Mouse (Mus musculus) forebrain, embryonic 11.5 days (tissue): Measurements from ENCODE around the gene Syt6. TPM values are rescaled to one million over a fixed set of nuclear protein-coding genes. Genes with fewer than 3 reads are reported as not detected.

ENCODE experiments used
- ATAC-seq: fragments of 200-750 bp; cut with Nextera tagmentation; replicated peaks from 2 replicates; pipeline ENCODE4 v1.8.0; 2017; ENCODE audit warnings: moderate TSS enrichment; ENCODE audit not compliant: low FRiP score
- DNase-seq: peaks from one replicate; pipeline ENCODE4 v3.0.0-alpha.2; 2017; ENCODE audit warnings: low spot score
- H3K27ac ChIP-seq: fragments of 300-500 bp; sonication (generic); 2 replicates; pipeline ENCODE4 v1.5.1; 2014; ENCODE audit warnings: low read depth, low read length
- H3K27me3 ChIP-seq: fragments of 300-500 bp; sonication (generic); 2 replicates; pipeline ENCODE4 v1.6.1; 2014; ENCODE audit warnings: mild to moderate bottlenecking, low read length, mixed read lengths; ENCODE audit not compliant: control insufficient read depth, insufficient read depth
- H3K36me3 ChIP-seq: fragments of 300-500 bp; sonication (generic); 2 replicates; pipeline ENCODE4 v1.6.1; 2014; ENCODE audit warnings: mild to moderate bottlenecking, low read length, moderate library complexity, mixed read lengths; ENCODE audit not compliant: control insufficient read depth, insufficient read depth
- H3K4me1 ChIP-seq: fragments of 300-500 bp; sonication (generic); replicated peaks from 2 replicates; pipeline ENCODE4 v1.6.1; 2014; ENCODE audit warnings: low read length, mixed read lengths; ENCODE audit not compliant: control insufficient read depth, insufficient read depth
- H3K4me2 ChIP-seq: fragments of 300-500 bp; sonication (generic); 2 replicates; pipeline ENCODE4 v1.6.1; 2014; ENCODE audit warnings: low read depth, mild to moderate bottlenecking, low read length, moderate library complexity, mixed read lengths; ENCODE audit not compliant: severe bottlenecking
- H3K4me3 ChIP-seq: fragments of 300-500 bp; sonication (generic); 2 replicates; pipeline ENCODE4 v1.5.1; 2014; ENCODE audit warnings: low read depth, low read length
- H3K9ac ChIP-seq: fragments of 300-500 bp; sonication (generic); 2 replicates; pipeline ENCODE4 v1.6.1; 2014; ENCODE audit warnings: low read length
- H3K9me3 ChIP-seq: fragments of 300-500 bp; sonication (generic); 2 replicates; pipeline ENCODE4 v1.6.1; 2016; ENCODE audit warnings: low read length, mixed read lengths; ENCODE audit not compliant: control insufficient read depth
- WGBS: fragments of 180-500 bp; shearing (Covaris S2); extraction: QIAGEN DNeasy Blood & Tissue Kit; methylation state at CpG from one replicate; pipeline ENCODE4 v1.1.7; 2014; 5-methylcytosine and 5-hydroxymethylcytosine counted together
- polyA plus RNA-seq: library from polyadenylated mRNA; unstranded; fragments of >200 nt; fragmentation: Nextera tagmentation; extraction: Ambion mirVana; gene quantifications from 2 replicates; pipeline ENCODE4 v1.2.1, GENCODE M21; 2014

Gene Syt6
- polyA plus RNA-seq, 1 experiment from 2014 or later, result 1.5 TPM

DNA sequence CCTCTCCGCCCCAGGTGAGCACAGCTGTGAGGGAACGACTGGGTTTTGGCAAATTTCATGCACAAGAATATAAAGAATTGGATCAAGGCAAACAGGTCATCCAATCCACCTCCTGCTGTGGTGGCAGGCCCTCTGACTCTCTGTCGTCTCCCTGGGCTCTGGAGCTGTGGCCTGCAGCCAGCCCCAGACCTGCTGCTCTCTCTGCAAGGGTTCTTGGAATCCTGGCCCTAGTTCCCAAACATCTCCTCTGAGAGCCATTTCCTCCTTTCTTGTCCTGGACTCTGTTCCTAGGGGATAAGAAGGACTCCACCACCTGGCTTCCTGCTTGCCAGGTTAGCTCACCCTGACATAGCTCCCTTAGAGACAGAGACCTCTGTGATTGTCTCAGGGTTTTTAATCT, 7.8 kb upstream of the Syt6 start:
- WGBS, result 52% methylated on average over 3 of the region's 3 CpGs
- Histone ChIP-seq H3K36me3 (no peaks in the 10 kb centered on the region), H3K4me2 (no peak overlapping the region), H3K27ac (no peak overlapping the region), H3K27me3 (peaks cover 8% of the 10 kb centered on the region), H3K4me3 (no peak overlapping the region), H3K9ac (no peak overlapping the region), H3K9me3 (no peaks in the 10 kb centered on the region), H3K4me1 (no peaks in the 10 kb centered on the region)
- no peak for DNase-seq
- ATAC-seq, result no peak

DNA sequence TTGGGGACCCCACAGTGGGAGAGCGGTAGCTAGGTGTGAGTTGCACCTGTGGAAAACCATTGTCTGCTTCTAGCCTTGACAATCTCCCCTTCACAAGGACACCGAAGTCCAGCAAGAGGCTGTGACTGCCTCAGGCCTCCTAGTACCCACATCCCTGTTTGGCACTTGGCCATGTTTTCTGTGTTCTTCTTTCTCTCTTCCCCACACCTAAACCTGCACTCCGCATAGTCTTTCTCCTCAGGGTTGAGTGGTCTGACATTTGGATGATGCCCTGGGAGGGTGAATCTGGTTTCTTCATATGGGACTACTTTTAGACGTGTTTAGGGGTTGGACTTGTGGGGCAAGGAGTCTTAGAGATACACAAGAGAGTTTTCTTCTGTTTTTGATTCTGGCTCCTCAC, 2.5 kb upstream of the Syt6 start:
- H3K4me3 ChIP-seq, result no peak overlapping the region
- DNase-seq (no peak), ATAC-seq (no peak)
- H3K27me3 ChIP-seq, result peaks cover 58% of the 10 kb centered on the region
- 76% methylated on average over 4 of the region's 4 CpGs for WGBS
- H3K9me3 ChIP-seq, result no peaks in the 10 kb centered on the region
- H3K4me2 ChIP-seq, result no peak overlapping the region
- no peak overlapping the region for H3K9ac ChIP-seq
- no peaks in the 10 kb centered on the region for H3K36me3 ChIP-seq
- peaks cover 20% of the 10 kb centered on the region for H3K4me1 ChIP-seq
- no peak overlapping the region for H3K27ac ChIP-seq

DNA sequence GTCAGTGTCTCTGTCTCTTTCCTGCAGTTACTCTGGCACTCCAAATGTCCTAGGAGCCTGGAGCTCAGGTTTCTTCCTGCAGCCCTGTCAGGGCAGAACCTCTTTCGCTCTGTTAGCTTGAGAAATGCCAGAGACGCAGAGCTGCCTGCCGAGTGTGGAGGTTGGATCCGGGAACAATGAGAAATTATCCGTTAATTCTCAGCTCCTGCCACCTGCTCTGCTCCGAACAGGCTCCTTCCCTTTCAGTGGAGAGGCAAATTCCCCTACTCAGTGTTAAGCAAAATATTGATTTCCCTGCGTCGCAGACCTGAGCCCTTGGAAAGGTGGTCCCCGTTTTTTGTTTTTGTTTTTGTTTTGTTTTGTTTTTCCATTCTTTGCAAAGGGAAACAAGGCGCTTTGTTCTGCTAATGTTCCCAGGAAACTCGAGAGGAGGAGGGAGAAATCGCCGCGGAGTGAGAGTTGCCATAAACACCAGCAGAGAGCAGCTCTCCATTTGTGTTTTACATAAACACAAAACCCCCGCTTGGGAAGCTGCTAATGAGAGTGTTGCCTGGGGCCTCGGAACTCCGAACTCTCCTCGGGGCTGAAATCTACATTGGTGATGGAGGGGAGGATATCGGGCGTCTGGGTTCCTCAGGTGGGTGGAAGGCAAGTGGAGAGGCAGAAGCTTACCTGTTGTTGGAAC, 1.8 kb upstream of the Syt6 start:
- no peaks in the 10 kb centered on the region for H3K9me3 ChIP-seq
- peak; percentile 55 for DNase-seq
- no peak overlapping the region for H3K9ac ChIP-seq
- no peak for ATAC-seq
- peak overlapping the region; percentile 11; the same call in 1 of the 2 replicates for H3K4me3 ChIP-seq
- no peak overlapping the region for H3K27ac ChIP-seq
- peaks cover 20% of the 10 kb centered on the region for H3K4me1 ChIP-seq
- peaks cover 64% of the 10 kb centered on the region for H3K27me3 ChIP-seq
- H3K4me2 ChIP-seq, result peak overlapping the region; percentile 31; the same call in 1 of the 2 replicates
- no peaks in the 10 kb centered on the region for H3K36me3 ChIP-seq
- 1% methylated on average over 20 of the region's 20 CpGs for WGBS

DNA sequence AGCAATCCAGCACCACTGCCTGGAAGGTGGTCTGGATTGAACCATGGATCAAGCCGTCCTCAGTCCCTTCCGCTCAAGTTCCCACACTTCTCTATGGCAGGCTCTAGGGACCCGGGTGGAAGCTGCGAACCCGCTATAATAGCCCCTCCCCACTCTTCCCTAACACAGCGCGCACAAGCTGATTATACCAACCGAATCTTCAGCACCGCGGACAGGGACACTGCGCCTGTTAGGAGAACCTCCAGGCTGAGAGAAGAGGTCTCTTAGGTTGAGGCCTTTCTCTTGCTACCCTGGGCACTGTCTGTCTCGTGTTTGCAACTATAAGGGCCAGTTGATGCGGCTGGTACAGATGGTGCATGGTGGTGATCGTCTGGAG, 1.3 kb upstream of the Syt6 start:
- no peaks in the 10 kb centered on the region for H3K36me3 ChIP-seq
- no peak overlapping the region for H3K9ac ChIP-seq
- H3K4me1 ChIP-seq, result peaks cover 20% of the 10 kb centered on the region
- peaks cover 65% of the 10 kb centered on the region for H3K27me3 ChIP-seq
- H3K4me2 ChIP-seq, result peak overlapping the region; percentile 31; the same call in 1 of the 2 replicates
- no peaks in the 10 kb centered on the region for H3K9me3 ChIP-seq
- peak overlapping the region; percentile 11; the same call in 1 of the 2 replicates for H3K4me3 ChIP-seq
- WGBS, result 2% methylated on average over 14 of the region's 14 CpGs
- ATAC-seq (peak; percentile 52; the same call in 1 of the 2 replicates), DNase-seq (peak; percentile 90)
- H3K27ac ChIP-seq, result no peak overlapping the region

DNA sequence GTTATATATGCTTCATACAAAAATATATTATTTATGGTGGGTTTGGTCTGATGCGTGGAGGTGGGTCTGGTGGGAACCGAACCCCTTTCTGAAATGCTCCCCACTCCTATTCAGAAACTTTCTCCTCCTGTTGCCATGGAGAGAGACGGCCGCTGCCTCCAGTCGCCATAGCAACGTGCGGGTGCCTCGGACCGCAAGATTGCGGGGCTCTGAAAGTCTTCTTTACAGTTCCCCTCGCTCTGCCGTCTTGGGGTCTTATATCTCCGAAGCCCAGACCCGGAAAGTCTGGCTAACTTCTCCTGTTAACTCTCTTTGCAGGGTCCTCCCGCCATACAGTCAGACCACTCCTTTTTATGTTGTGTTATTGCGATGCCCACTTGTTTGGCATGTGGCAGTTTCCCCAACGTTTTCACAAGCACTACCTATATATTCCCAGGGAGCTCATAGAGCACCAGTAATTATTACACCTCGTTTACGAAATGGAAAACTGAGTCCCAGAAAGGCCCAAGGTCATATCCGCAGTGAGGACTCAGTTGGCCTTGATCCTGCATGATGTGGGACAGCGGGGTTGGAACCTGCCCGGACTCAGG, 370 bp upstream of the Syt6 start:
- no peak overlapping the region for H3K9ac ChIP-seq
- no peak overlapping the region for H3K27ac ChIP-seq
- ATAC-seq, result no peak
- H3K9me3 ChIP-seq, result no peaks in the 10 kb centered on the region
- WGBS, result 6% methylated on average over 22 of the region's 22 CpGs
- no peaks in the 10 kb centered on the region for H3K36me3 ChIP-seq
- no peak for DNase-seq
- peaks cover 68% of the 10 kb centered on the region for H3K27me3 ChIP-seq
- peaks cover 22% of the 10 kb centered on the region for H3K4me1 ChIP-seq
- peak overlapping the region; percentile 96 for H3K4me2 ChIP-seq
- H3K4me3 ChIP-seq, result peak overlapping the region; percentile 51

DNA sequence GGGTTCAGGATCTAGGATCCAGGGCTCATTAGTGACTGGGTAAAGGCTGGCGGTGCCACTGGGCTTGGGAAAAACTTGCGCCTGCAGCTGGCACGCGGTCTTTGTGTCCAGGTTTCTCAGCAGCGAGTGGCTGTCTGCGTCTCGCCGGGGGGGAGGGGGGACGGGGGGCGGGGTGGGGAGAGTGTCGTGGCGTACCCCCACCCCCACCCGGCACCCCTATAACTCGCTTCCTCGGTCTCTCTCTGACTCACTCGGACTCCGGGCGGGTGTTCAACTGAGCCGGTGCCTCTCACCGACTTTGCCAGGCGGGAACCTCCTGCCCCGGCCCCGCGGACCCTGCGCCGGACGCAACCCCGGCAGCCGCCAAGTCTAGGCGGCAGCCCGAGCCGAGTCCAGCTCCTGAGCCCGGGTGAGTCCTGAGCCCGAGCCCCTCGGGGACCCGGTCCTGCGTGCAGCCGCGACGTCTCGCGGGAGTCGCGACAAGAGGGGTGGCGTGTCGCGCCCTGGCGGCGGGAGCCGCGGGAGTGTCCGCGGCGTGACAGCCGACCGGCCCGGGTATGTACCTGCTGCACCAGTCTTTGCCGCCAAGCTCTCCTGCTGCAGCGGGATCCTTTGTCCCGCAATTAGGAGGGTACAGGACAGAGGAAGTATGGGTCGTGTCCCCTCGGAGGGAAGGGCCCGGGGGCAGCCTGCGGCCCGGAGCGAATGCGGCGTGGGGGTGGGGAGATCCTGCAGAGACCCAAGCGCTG, 1.0 kb downstream of the Syt6 start:
- peak; percentile 51; the same call in 1 of the 2 replicates for ATAC-seq
- no peak overlapping the region for H3K27ac ChIP-seq
- peak overlapping the region; percentile 96 for H3K4me2 ChIP-seq
- 1% methylated on average over 58 of the region's 69 CpGs for WGBS
- H3K9me3 ChIP-seq, result no peaks in the 10 kb centered on the region
- peak; percentile 68 for DNase-seq
- H3K4me3 ChIP-seq, result peak overlapping the region; percentile 51
- H3K4me1 ChIP-seq, result peaks cover 23% of the 10 kb centered on the region
- H3K36me3 ChIP-seq, result no peaks in the 10 kb centered on the region
- H3K27me3 ChIP-seq, result peaks cover 64% of the 10 kb centered on the region
- H3K9ac ChIP-seq, result peak overlapping the region; percentile 58

DNA sequence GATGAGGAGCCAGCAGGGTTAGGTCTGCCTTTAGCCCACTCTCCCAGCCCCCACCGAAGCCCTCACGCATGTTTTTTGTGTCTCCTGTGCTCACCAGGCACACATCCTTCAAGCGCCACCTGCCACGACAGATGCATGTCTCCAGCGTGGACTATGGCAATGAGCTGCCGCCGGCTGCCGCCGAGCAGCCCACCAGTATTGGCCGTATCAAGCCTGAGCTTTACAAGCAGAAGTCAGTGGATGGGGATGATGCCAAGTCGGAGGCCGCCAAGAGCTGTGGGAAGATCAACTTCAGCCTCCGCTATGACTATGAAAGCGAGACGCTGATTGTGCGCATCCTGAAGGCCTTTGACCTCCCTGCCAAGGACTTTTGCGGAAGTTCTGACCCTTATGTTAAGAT, 12.1 kb downstream of the Syt6 start:
- H3K9me3 ChIP-seq, result no peaks in the 10 kb centered on the region
- H3K4me3 ChIP-seq, result no peak overlapping the region
- H3K4me1 ChIP-seq, result no peaks in the 10 kb centered on the region
- H3K27me3 ChIP-seq, result no peaks in the 10 kb centered on the region
- ATAC-seq, result no peak
- H3K9ac ChIP-seq, result no peak overlapping the region
- H3K27ac ChIP-seq, result no peak overlapping the region
- 98% methylated on average over 17 of the region's 17 CpGs for WGBS
- no peaks in the 10 kb centered on the region for H3K36me3 ChIP-seq
- H3K4me2 ChIP-seq, result no peak overlapping the region
- no peak for DNase-seq

DNA sequence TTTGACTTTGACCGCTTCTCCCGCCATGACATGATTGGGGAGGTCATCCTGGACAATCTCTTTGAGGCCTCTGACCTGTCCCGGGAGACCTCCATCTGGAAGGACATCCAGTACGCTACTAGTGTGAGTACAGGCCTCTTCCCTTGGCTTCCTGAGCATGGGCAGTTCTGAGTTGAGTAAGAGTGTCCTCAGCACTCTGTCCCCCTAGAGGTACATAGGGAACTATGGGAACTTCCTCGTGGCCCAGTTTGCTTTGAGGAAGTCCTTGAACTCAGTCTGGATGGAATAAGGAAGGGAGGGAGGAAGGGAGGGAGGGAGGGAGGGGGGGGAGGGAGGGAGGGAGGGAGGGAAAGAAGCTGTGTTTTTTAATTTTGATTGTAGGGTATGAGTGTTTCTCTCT, 12.6 kb downstream of the Syt6 start:
- ATAC-seq, result no peak
- H3K36me3 ChIP-seq, result no peaks in the 10 kb centered on the region
- WGBS, result 89% methylated on average over 5 of the region's 5 CpGs

More for the DNA sequence above, 12.6 kb downstream of the Syt6 start:
- Histone ChIP-seq H3K4me1 (no peaks in the 10 kb centered on the region), H3K27me3 (no peaks in the 10 kb centered on the region), H3K4me3 (no peak overlapping the region), H3K27ac (no peak overlapping the region), H3K4me2 (no peak overlapping the region), H3K9ac (no peak overlapping the region), H3K9me3 (no peaks in the 10 kb centered on the region)
- DNase-seq, result no peak
